Mouse (Mus musculus): ENCODE measurements at regions not wholly inside any gene's neighbourhood (a gene's known extent, or its start where the extent isn't known, plus 50 kb on each side); places are given as distances from the start of the nearest gene placed in this dataset.
"Not testable (repeated sequence)": the region's sequence is repeated elsewhere in the genome, so short reads cannot be mapped to it uniquely, and the experiment has no call there.

DNA sequence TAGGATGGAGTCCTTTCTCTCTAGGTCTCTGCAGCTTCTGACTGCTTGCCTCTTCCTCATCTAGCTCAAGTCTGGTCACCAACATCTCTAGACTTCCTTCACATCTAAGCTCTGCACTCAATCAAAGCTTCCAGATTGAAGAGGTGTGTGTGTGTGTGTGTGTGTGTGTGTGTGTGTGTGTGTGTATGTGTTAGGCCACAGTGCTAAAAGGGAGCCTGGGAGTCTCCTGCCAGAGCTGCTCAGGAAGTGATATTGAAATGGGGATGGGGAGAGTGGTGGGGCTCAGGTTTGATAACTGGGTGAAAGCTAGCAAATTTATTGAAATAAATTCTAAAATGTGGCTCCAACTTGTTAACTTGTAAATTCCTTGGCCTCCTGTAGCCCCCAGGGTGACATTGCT, 73.3 kb downstream of the Gm31371 start:
- H3K27ac ChIP-seq (ENCODE audit: low read depth, low read length); H3K4me1 ChIP-seq (ENCODE audit: insufficient read depth, low read length); H3K9ac ChIP-seq (replicated peaks; ENCODE audit: low read length, poor library complexity, severe bottlenecking); H3K9me3 ChIP-seq (ENCODE audit: low read length); H3K4me3 ChIP-seq (ENCODE audit: low read depth, low read length); H3K4me2 ChIP-seq (ENCODE audit: low read depth, low read length, poor library complexity, severe bottlenecking); ATAC-seq (ENCODE audit: low FRiP score); DNase-seq (ENCODE audit: low spot score); H3K36me3 ChIP-seq (ENCODE audit: insufficient read depth, low read length); H3K27me3 ChIP-seq (ENCODE audit: insufficient read depth, low read length): not testable (repeated sequence)

DNA sequence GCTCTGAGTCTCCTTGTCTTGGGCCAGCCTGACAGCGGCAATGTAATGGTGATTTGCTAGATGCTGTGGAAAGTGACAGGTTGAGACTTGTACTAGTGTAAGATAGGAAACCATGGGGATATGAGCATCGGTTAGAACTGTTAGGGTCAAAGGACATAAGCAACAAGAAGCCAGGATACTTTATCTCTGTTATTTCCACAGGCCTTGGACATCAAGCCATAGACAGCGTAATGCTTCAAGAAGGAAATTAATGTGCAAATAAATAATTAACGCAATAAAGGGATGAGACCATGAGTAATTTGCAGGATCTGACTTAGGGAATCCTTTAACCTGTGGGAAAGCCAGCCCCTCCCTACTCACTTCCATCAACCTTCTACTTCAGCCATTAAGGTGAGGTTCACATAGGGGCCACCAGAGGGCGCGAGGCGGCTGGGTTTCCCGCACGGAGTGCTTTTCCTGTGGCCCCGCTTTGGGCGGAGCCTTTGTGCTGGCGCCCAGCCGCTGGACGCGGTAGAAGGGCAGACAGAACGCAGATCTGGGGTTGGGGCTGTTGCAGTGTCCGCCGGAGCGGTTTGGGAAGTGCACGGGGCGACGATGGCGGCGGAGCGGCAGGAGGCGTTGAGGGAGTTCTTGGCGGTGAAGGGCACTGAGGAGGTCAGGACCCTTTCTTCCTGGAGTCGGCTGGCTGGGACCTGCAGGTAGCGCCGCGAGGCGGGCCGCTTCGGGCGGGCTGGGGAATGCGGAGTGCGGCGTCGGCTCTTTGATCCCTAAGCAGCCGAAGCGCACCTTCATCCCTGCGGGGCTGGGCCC, 76.5 kb downstream of the Gm31371 start:
- Histone ChIP-seq H3K9ac (replicated peaks; ENCODE audit: low read length, poor library complexity, severe bottlenecking) (peak overlapping the region; percentile 46), H3K4me3 (ENCODE audit: low read depth, low read length) (peak overlapping the region; percentile 42), H3K27ac (ENCODE audit: low read depth, low read length) (no peak overlapping the region), H3K9me3 (ENCODE audit: low read length) (0 out of 2 replicates have a peak, but pooled peaks cover 6% of the 10 kb centered on the region), H3K36me3 (ENCODE audit: insufficient read depth, low read length) (no peaks in the 10 kb centered on the region), H3K27me3 (ENCODE audit: insufficient read depth, low read length) (no peaks in the 10 kb centered on the region), H3K4me2 (ENCODE audit: low read depth, low read length, poor library complexity, severe bottlenecking) (peak overlapping the region; percentile 54), H3K4me1 (ENCODE audit: insufficient read depth, low read length) (no peaks in the 10 kb centered on the region)
- DNase-seq (ENCODE audit: low spot score) (peak; percentile 76), ATAC-seq (ENCODE audit: low FRiP score) (peak; percentile 95)
- 12% methylated on average over 42 of the region's 42 CpGs for WGBS
- peak; percentile 81 for TF ChIP-seq CTCF (IDR thresholded peaks at IDR 0.05)

DNA sequence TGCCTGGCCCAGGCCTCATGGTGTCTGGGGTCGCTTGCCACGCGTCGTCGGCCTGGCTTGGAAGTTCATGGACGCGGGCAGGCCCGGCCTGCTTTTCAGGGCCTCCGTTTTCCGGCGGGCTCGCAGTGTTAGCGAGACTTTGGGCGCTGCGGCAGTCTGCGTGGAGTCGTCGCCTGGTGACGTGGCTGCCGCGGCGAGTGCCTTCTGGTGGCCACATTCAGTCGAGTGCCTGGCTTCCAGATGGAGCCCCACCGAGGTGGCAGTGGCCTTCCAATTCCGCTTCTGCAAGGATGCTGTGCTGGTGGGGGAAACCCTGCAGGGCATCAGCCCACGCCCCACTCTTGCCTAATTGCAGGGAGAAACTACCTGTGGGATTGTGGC, 77.1 kb downstream of the Gm31371 start:
- DNase-seq (ENCODE audit: low spot score) (peak; percentile 2), ATAC-seq (ENCODE audit: low FRiP score) (peak; percentile 52)
- peak overlapping the region; percentile 42 for H3K4me3 ChIP-seq (ENCODE audit: low read depth, low read length)
- H3K27me3 ChIP-seq (ENCODE audit: insufficient read depth, low read length); H3K27ac ChIP-seq (ENCODE audit: low read depth, low read length); H3K36me3 ChIP-seq (ENCODE audit: insufficient read depth, low read length); H3K4me1 ChIP-seq (ENCODE audit: insufficient read depth, low read length); H3K9me3 ChIP-seq (ENCODE audit: low read length): not testable (repeated sequence)
- 23% methylated on average over 26 of the region's 26 CpGs for WGBS
- H3K9ac ChIP-seq (replicated peaks; ENCODE audit: low read length, poor library complexity, severe bottlenecking), result peak overlapping the region; percentile 46
- H3K4me2 ChIP-seq (ENCODE audit: low read depth, low read length, poor library complexity, severe bottlenecking), result peak overlapping the region; percentile 54

DNA sequence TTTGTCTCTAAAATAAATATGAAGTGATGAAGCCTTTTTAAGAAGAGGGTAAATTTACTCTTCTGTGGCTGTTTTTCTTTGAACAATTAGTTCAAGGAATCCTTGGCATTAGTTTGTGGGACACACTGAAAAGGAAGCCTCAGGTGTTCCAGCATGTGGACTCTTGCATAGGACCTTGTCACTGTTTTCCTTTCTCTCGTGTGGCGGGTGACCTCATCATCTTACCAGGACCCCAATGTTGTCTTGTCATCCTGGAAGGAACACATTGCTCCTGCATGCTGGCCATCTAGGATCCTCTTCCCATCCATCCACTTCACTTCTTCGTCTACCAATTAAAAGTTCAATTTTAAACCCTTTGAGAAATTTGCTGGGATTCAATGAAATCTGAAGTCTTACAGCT, 104.9 kb downstream of the Gm31371 start:
- WGBS, result 80% methylated on average over 3 of the region's 3 CpGs
- not testable (repeated sequence) for H3K4me2 ChIP-seq (ENCODE audit: low read depth, low read length, poor library complexity, severe bottlenecking); DNase-seq (ENCODE audit: low spot score); H3K4me3 ChIP-seq (ENCODE audit: low read depth, low read length); H3K9ac ChIP-seq (replicated peaks; ENCODE audit: low read length, poor library complexity, severe bottlenecking); H3K36me3 ChIP-seq (ENCODE audit: insufficient read depth, low read length); H3K27ac ChIP-seq (ENCODE audit: low read depth, low read length); H3K27me3 ChIP-seq (ENCODE audit: insufficient read depth, low read length); H3K9me3 ChIP-seq (ENCODE audit: low read length); ATAC-seq (ENCODE audit: low FRiP score); H3K4me1 ChIP-seq (ENCODE audit: insufficient read depth, low read length)

DNA sequence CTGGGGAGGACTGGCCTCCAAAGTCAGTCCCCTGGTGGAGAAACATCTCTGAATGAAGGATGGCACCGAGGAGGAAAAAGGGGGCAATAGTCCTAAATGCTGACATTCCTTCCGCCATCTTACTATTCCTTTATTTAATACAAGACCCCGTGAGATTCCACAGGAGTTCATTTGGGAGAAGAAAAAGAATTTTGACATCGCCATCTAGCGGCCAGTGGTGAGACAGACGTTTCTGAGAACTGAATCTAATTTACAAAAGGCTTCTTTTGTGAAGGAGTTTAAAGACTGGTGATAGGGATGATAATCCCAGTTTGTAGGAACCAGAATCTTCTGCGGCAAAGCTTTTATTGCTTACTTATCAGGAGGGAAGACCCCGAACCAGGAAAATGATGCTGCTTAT, 107.8 kb downstream of the Gm31371 start:
- not testable (repeated sequence) for H3K4me2 ChIP-seq (ENCODE audit: low read depth, low read length, poor library complexity, severe bottlenecking); H3K27me3 ChIP-seq (ENCODE audit: insufficient read depth, low read length); H3K4me3 ChIP-seq (ENCODE audit: low read depth, low read length); H3K27ac ChIP-seq (ENCODE audit: low read depth, low read length); H3K4me1 ChIP-seq (ENCODE audit: insufficient read depth, low read length); H3K9me3 ChIP-seq (ENCODE audit: low read length); H3K36me3 ChIP-seq (ENCODE audit: insufficient read depth, low read length); ATAC-seq (ENCODE audit: low FRiP score); H3K9ac ChIP-seq (replicated peaks; ENCODE audit: low read length, poor library complexity, severe bottlenecking); DNase-seq (ENCODE audit: low spot score)
- peak; percentile 21 for TF ChIP-seq CTCF (IDR thresholded peaks at IDR 0.05)
- WGBS, result 72% methylated on average over 8 of the region's 8 CpGs

DNA sequence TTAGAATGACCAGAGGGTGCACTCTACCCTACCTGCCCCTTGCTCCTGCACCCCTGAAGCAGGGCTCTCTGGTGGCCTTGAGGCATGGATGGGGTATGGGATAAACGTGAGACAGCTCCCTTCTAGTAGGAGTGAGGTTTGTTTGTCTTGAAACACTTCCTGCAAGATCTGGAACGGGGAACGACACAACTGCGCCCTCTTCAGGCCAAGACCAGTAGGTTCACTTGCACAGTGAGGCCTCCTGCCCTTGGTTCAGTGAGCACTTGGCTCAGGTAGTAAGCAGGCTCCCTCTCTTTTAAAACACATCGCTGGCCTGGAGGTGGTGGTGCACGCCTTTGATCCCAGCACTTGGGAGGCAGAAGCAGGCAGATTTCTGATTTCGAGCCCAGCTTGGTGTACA, 110.1 kb downstream of the Gm31371 start:
- WGBS, result 74% methylated on average over 7 of the region's 7 CpGs
- H3K36me3 ChIP-seq (ENCODE audit: insufficient read depth, low read length); H3K4me3 ChIP-seq (ENCODE audit: low read depth, low read length); DNase-seq (ENCODE audit: low spot score); ATAC-seq (ENCODE audit: low FRiP score); H3K4me2 ChIP-seq (ENCODE audit: low read depth, low read length, poor library complexity, severe bottlenecking); H3K4me1 ChIP-seq (ENCODE audit: insufficient read depth, low read length); H3K27ac ChIP-seq (ENCODE audit: low read depth, low read length); H3K9me3 ChIP-seq (ENCODE audit: low read length); H3K9ac ChIP-seq (replicated peaks; ENCODE audit: low read length, poor library complexity, severe bottlenecking); H3K27me3 ChIP-seq (ENCODE audit: insufficient read depth, low read length): not testable (repeated sequence)

DNA sequence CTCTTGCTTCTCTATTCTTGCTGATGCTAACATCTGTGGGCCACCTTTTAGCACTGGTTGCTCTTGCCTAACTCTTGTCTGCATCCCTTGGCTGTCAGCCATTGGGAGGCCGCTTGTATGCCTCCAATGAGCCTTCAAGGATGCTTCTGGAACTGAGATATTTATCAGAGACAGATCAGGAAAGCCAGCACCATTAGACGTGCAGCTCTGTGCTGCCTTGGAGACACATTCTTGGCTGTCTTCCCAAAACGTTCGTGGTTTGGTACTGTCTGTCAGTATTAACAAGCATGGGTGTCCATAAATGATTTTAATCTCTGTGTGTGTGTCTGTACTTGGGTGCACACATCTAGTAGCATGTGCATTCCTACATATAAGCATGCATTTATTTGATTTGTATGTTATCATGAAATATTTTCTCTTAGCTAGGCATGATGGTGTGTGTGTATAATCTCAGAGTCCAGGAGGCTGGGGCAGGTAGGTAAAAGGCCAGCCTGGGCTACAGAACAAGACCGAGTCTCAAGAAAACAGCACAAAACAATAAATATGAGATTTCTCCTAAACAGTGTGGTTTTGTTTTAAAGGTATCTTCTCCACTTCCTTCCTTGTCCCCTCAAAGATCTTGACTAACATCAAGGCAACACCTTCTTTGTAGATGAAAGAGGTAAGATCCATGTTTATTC, 111.4 kb downstream of the Gm31371 start:
- H3K9me3 ChIP-seq (ENCODE audit: low read length); H3K9ac ChIP-seq (replicated peaks; ENCODE audit: low read length, poor library complexity, severe bottlenecking); DNase-seq (ENCODE audit: low spot score); H3K27me3 ChIP-seq (ENCODE audit: insufficient read depth, low read length); H3K4me2 ChIP-seq (ENCODE audit: low read depth, low read length, poor library complexity, severe bottlenecking); H3K4me1 ChIP-seq (ENCODE audit: insufficient read depth, low read length); H3K4me3 ChIP-seq (ENCODE audit: low read depth, low read length); ATAC-seq (ENCODE audit: low FRiP score); H3K36me3 ChIP-seq (ENCODE audit: insufficient read depth, low read length); H3K27ac ChIP-seq (ENCODE audit: low read depth, low read length): not testable (repeated sequence)
- WGBS, result 78% methylated on average over 5 of the region's 5 CpGs

DNA sequence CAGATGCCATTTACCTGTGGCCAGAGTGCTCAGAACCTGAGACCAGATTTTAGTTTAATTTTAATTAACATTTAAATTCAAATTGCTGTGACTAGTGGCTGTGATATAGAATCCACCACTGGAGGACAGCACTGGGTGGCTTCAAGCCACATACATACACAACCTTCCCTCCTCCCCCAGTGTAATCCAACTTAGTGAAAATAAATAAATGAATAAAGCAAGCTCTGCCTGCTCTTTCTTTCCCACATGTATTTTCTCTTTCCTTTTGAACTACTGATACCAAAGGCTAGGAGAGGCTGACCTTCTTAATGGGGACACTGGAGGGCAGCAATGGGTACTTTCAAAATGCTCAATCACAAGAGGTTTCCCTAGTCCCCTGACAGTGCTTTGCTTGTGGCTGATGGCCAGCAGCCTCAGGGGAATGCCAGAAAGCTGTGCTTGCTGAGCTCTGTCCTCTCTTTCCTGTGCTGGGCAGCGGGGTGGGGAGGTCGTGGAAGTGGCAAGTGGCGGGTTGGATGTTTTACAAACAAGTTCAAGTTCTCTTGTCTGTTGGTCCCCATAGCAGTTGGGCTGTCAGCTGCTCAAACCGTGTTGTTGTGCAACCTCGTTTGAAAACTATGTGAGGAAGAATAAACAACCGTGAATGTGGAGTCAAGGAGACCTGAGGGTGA, 112.4 kb downstream of the Gm31371 start:
- H3K9ac ChIP-seq (replicated peaks; ENCODE audit: low read length, poor library complexity, severe bottlenecking); H3K27ac ChIP-seq (ENCODE audit: low read depth, low read length); ATAC-seq (ENCODE audit: low FRiP score); H3K36me3 ChIP-seq (ENCODE audit: insufficient read depth, low read length); H3K4me3 ChIP-seq (ENCODE audit: low read depth, low read length); H3K4me2 ChIP-seq (ENCODE audit: low read depth, low read length, poor library complexity, severe bottlenecking); DNase-seq (ENCODE audit: low spot score); H3K9me3 ChIP-seq (ENCODE audit: low read length); H3K4me1 ChIP-seq (ENCODE audit: insufficient read depth, low read length); H3K27me3 ChIP-seq (ENCODE audit: insufficient read depth, low read length): not testable (repeated sequence)
- WGBS, result 82% methylated on average over 6 of the region's 6 CpGs

Measured in midbrain, postnatal 0 days (tissue).